Mouse (Mus musculus): Measurements from ENCODE around the gene Fermt1. TPM values are rescaled to one million over a fixed set of nuclear protein-coding genes. Genes with fewer than 3 reads are reported as not detected.

Gene Fermt1
- total RNA-seq, 2 experiments from 2014 or later: not detected

DNA sequence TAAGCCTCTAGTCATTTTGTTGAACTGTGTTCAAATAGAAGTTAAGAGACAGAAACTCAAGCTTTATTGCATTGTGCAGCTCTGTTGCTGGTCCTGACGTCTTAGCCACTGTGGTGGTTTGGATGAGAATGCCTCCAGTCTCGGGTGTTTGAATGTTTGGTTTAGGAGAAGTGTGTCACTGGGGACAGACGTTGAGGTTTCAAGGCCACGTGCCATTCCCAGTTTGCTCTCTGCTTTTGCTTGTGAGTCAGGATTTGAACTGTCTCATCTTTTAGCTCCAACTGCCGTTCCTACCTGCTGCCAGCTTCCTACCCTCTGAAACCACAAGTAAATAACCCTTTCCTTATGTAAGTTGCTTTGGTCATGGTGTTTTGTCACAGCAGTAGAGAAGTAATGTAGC lies 78.2 kb downstream of the Fermt1 start:
- DNase-seq: no peak
- intact Hi-C loops (cut with DNase I): no loop called here

- intact Hi-C loops (cut with DNase I): no loop called here
- DNase-seq: no peak
These were observed 82.4 kb downstream of the Fermt1 start for GRCm38 (mm10) chr2:132863325-132863724.

- intact Hi-C loops (cut with DNase I): no loop called here
- no peak for DNase-seq
These were observed 84.2 kb downstream of the Fermt1 start for GRCm38 (mm10) chr2:132861456-132861855.

- intact Hi-C loops (cut with DNase I): no loop called here
- DNase-seq: no peak
These were observed 85.3 kb downstream of the Fermt1 start for GRCm38 (mm10) chr2:132860435-132860834.

GRCm38 (mm10) chr2:132856333-132856732 lies 89.4 kb downstream of the Fermt1 start:
- intact Hi-C loops (cut with DNase I): no loop called here
- no peak for DNase-seq

Other genes with a start within 250 kb of the Fermt1 start
- under 1 TPM; 0.42 to 0.50 TPM for gene Chgb, start 164.6 kb downstream of the Fermt1 start, total RNA-seq (2021)
- 10 to 100 TPM; 11.2 to 13.6 TPM for gene Trmt6, start 129.9 kb downstream of the Fermt1 start, total RNA-seq (2021)
- gene Mcm8, start 129.8 kb downstream of the Fermt1 start, total RNA-seq (2021): 1 to 10 TPM; 2.9 to 3.7 TPM
- 10 to 100 TPM; 20.6 to 21.5 TPM for gene Crls1, start 99.2 kb downstream of the Fermt1 start, total RNA-seq (2021)
- 10 to 100 TPM in 1 of 2 experiments, 1 to 10 TPM in 1; 7.0 to 11.7 TPM for gene Lrrn4, start 65.0 kb downstream of the Fermt1 start, total RNA-seq (2021)

Measured in heart, postnatal 10 days (tissue).